Mouse (Mus musculus) 416B (cell line): ENCODE measurements at regions not wholly inside any gene's neighbourhood (a gene's known extent, or its start where the extent isn't known, plus 50 kb on each side); places are given as distances from the start of the nearest gene placed in this dataset.

Experiments
- DNase-seq: peaks from one replicate; pipeline ENCODE4 v3.0.0; 2011; ENCODE audit warnings: low read depth

DNA sequence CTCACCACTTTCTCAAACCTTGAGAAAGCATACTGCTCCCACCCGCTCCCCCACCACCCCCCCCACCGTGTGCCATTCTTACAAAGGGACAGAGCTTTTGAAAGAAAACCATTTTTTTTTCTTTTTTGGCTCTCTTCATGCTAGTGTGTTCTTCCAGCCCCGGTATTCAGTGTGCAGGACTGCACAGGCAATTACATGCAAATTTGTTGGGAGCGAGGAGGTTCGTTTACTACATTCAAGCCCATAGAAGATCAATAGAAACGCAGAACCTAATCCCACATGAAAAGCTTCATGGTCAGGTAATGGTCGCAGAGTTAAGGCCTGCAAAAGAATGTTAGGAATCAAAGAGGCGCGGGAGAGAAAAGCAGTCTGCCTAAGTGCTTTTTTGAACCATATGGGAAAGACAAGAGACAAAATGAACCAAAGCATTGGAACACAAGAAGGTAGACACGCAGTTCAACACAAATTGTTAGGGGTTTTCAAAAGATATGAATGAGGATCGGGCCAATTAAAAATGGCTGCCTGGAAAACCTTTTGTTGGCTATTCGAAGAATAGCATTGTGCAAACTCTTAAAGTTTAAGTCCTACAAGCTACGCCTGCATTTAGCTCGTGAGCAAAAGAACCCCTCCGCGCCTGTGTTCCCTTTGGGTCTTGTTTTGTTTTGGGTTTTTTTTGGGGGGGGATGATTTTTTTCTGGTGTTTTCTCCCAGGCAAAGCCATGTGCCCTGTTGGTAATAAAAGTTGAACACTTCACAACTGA is 166.6 kb upstream of the Id4 start:
- no peak for DNase-seq

DNA sequence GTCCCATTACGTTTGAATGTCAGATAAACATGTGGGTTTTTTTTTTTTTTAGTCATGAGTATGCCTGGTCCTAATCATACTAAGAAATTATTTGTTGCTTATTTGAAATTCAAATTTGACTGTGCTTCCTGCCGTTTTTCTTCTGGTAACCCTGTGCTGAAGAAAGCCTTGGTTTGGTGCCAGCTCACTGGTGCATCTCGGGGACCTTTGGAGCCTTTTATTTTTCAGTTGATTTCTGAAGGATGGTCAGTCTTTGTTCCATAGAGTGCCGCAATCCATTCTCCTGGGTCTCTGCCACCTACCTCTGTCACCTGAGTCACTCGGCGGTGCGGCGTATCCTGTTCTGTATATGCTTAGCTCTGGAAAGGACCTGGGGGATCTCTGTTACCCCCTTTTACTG is 158.9 kb upstream of the Id4 start:
- DNase-seq: no peak

DNA sequence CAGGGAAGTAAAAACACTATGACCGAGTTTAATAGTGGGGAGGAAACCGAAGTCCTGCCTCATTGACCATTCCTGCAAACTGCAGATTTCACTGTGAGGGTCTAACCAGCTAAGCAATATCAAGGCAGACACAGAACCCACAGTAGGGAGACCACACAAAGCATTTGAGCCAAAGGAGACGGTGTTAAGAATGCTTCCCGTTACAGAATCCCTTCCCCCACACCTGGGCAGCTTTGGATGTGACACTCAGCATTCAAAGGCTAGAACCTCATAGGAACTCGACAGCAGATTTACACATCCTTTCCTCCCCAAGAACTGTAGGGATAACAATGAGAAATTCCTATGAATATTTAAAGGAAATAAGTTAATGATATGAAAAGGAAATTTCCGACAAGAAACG is 158.5 kb upstream of the Id4 start:
- DNase-seq: no peak

DNA sequence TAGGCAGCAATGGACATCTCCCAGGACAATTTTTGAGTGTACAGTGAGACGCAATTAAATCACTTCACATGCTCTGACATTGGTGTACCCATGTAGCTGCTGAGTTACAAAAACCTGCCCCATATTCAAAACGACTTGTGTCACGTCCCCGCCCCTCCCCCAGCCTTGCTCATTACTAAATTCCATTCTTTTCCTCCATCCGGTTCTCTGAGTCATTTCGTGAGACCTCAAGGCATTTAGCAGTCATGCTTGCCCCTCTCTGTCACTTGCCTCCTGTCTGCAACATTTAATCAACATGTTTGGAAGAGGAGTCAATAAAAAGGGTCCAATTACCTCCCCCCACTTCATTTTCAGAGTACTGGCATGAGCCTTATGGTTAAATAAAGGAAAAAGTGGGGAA is 156.3 kb upstream of the Id4 start:
- no peak for DNase-seq

GRCm38 (mm10) chr13:48106946-48107345 is 154.1 kb upstream of the Id4 start:
- no peak for DNase-seq

DNA sequence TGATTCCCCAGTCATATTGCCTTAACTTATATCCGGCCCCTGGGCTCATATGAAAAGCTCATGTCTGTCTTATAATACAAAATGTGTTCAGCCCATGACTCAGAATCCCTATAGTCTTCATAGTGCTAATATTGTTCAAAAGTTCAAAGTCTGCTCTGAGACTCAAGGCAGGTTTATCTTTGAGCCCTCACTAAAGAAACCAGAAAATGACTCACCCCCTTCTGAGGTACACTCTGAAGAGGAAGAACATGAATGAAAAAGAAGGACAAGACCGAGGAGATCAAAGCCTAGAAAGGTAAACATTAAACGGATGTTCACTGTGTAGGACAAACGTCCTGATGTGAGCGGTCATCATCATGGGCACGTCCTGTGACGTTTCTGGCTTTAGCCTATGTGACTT is 145.1 kb upstream of the Id4 start:
- no peak for DNase-seq

GRCm38 (mm10) chr13:48126582-48126981 is 134.4 kb upstream of the Id4 start:
- DNase-seq: no peak

- no peak for DNase-seq
These were observed 130.3 kb upstream of the Id4 start for GRCm38 (mm10) chr13:48130724-48131123.

DNA sequence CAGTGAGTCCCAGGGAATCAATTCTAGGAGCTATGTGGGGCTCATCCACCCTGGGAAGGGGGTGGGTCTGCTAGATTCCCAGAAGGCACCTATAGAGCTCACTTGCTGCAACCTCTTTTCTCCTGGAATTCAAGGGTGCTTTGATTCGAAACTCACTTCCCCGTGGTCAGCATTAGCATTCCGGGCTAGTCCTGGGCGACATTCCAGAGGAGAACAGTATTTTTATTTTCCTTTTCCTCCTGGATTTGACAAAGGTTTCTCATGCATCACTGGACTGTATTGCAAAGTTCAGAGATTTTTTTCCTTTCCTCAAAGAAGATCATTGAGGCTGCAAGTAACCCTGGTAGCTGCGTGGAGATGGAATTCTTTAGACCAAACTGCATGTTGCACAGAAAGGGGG is 129.3 kb upstream of the Id4 start:
- no peak for DNase-seq

- no peak for DNase-seq
These were observed 115.1 kb upstream of the Id4 start for GRCm38 (mm10) chr13:48145976-48146375.

DNA sequence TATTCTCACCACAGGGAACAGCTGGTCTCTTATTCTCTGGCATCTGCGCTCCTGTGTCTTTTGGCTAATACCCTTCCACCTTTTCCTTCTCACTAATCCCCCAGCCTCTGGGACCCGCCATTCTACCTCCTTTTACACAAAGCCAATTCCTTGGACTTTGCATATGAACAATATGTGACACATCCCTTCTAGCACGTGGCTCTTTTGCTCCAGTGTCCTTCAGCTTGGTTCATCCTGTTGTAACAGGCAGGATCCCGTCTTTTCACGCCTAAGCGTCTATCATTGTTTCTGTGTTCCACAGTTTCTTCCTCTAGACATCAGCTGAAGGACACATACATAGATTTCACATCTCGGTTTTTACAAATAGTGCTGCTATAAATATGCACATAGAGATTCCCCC is 114.0 kb upstream of the Id4 start:
- no peak for DNase-seq

GRCm38 (mm10) chr13:48153248-48153647 is 107.8 kb upstream of the Id4 start:
- no peak for DNase-seq

DNA sequence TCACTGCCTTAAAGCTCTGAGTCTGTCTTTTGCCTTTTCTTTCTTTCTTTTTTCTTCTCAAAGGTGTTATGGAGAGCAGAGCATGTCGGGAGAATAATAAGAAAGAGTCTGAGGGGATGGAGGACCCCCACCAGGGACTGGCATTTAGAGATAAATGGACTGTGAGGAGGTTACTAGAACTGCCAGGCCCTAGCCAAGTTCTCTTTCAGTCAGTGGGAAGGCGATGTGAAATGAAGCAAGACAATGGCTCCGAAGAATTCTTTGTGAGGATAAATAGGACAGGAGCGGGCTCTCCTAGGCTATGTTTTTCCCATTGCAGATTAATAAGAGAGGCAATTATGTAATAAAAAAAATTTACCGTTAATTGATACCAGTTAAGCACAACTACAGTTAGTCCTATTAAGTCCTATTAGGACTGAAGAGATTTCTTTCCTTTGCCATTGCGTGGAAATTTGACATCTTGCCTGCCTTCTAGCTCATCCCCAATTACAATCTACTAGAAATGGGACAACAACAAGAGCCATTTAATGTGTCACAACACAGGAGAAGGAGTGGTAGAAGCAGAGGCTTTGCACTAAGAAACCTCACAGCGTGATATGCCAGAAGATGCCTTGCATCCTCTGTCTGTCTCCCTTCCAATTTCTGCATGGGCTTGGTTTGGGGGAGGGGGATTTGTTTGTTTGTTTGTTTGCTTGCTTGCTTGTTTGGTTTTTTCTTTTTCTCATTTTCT is 107.2 kb upstream of the Id4 start:
- no peak for DNase-seq

GRCm38 (mm10) chr13:48154414-48155105 is 106.5 kb upstream of the Id4 start:
- no peak for DNase-seq

- no peak for DNase-seq
These were observed 101.8 kb upstream of the Id4 start for GRCm38 (mm10) chr13:48159020-48159910.

DNA sequence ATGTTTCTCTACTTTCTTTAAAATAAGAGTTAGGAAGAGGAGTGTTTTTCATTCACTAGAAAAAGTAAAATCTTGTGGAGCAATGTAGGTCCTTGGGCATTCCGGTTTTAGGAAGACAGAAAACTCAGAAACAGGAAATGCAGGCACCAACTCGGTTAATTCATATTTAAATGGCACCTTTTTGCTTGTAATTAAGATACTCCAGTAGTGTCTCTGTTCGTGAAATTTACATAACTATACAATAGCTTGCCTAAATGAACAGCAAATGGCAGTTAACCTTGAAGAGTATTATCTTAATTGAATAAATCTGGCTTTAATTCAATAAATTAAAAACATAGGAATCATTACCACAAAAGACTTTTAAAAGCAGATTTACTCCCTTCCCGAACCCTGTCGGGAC is 100.9 kb upstream of the Id4 start:
- DNase-seq: no peak

GRCm38 (mm10) chr13:48161339-48161738 is 99.7 kb upstream of the Id4 start:
- no peak for DNase-seq

GRCm38 (mm10) chr13:48164586-48164985 is 96.4 kb upstream of the Id4 start:
- no peak for DNase-seq

GRCm38 (mm10) chr13:48165838-48166237 is 95.2 kb upstream of the Id4 start:
- no peak for DNase-seq

DNA sequence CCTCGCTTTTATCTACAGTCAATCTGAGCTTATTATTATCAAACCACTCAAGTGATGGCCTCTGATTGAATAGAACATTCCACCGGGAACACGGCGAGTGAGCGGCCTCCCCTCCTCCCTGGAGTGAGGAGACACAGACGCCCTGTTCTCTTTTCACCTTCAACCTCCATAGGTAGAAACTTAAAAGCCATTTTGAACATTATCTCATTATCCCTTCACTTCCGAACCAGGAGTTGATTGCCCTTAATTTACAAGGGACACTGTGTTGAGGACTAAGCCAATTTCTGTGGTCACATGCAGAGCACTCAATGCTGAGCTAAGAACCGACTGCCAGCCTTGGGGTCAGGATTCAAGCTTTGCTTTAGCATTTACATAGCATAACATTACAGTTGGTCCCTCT is 93.1 kb upstream of the Id4 start:
- DNase-seq: no peak

- no peak for DNase-seq
These were observed 89.6 kb upstream of the Id4 start for GRCm38 (mm10) chr13:48171309-48171953.

- DNase-seq: no peak
These were observed 89.0 kb upstream of the Id4 start for GRCm38 (mm10) chr13:48171994-48172393.
